Comparison of ENCODE assay signal across 8 mouse cellular contexts in the genomic region with DNA sequence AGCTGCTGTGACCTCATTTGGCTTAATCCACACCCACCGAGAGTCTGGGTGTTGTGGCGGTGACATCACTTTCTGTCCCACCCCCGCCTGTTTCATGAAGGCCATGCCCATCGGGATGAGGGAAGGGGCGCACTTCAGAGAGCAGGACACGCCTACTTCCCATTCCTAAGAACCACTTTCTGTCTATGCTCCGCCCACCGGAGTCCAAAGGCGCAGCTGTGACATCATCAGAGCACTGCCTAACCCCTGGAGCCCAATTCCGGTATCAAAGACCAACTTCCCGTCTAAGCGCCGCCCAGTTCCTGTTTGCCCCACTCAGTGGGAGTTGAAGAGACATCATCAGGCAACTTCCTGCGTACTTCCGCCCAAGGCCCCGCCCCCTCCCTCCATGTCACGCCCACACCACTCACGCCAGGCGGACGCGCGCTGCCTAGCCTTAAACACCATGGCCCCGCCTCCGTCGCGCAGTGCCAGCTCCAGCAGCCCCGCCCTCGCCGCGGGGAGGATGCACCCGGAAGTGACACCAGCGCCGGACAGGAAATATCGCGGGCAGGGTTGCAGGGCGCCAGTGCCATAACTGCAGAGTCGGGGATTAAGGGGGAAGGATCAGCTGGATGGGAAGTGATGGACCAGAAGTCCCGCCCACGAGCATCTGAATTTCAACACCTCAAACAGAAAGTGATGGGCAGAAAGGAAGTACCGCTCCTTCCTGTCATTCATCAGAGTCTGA. TPM values are rescaled to one million over a fixed set of nuclear protein-coding genes. Genes with fewer than 3 reads are reported as not detected.
DNase-seq lines count a peak whose midpoint lies in the region; ATAC-seq lines count a peak whose summit lies in the region.

No protein-coding gene starts in this region.

- peak; percentile 30 for ATAC-seq in granulocyte monocyte progenitor cell, adult 5-6 weeks (replicated peaks; ENCODE audit: poor library complexity, severe bottlenecking)

- DNase-seq in CD4-positive, CD25-positive, alpha-beta regulatory T cell, adult 2 months (ENCODE audit: low read depth, low spot score), result peak; percentile 96
- peak; percentile 82 to 83 for DNase-seq in adrenal gland, adult 18-20 months (ENCODE audit: low spot score in 2 of 2)
- peak; percentile 93 for DNase-seq in embryo, embryonic 11 days
- peak; percentile 94 to 97 for DNase-seq in kidney, postnatal 4 days
- DNase-seq in lung, postnatal 14 days, result peak; percentile 83
- DNase-seq in retina, embryonic 14.5 days (ENCODE audit: low spot score), result peak; percentile 82
- peak; percentile 76 for DNase-seq in urinary bladder, adult 2 months (ENCODE audit: low spot score)

RNA-seq across cellular contexts. Expression of a gene that starts 2.0 kb away (rescaled TPM):
- total RNA-seq in adrenal gland, adult 18-20 months (2021), result 10 to 100 TPM; 36.6 to 38.6 TPM
- 7.5 and 25.7 TPM in 2 replicates for total RNA-seq in granulocyte monocyte progenitor cell, adult 5-6 weeks (2014; fragmentation: Nextera tagmentation)
- total RNA-seq in granulocyte monocyte progenitor cell, adult 5-6 weeks (2017), result 18.1 and 23.7 TPM in 2 replicates
- polyA plus RNA-seq in urinary bladder, adult 2 months (2012; rRNA removed), result 24.7 and 26.4 TPM in 2 replicates

Comparison
In these comparisons a context has a peak if more than half of its experiments do, and no peak if none do; other contexts are left out.
1. Peak in every context shown above with its lines: DNase-seq and ATAC-seq.